Mouse (Mus musculus) liver, embryonic 11.5 days (tissue): ENCODE data around the gene Ppt1. TPM values are rescaled to one million over a fixed set of nuclear protein-coding genes. Genes with fewer than 3 reads are reported as not detected.
A peak's percentile ranks its signal among the peaks of the same experiment; 100 is the strongest.

Experiments
- ATAC-seq: fragments of 200-750 bp; cut with Nextera tagmentation; replicated peaks from 2 replicates; pipeline ENCODE4 v1.8.0; 2017; ENCODE audit warnings: moderate number of reproducible peaks, mild to moderate bottlenecking, moderate TSS enrichment, moderate library complexity; ENCODE audit not compliant: low FRiP score
- DNase-seq: peaks from one replicate; pipeline ENCODE4 v3.0.0-alpha.2; 2017; ENCODE audit warnings: low spot score
- H3K27ac ChIP-seq: fragments of 300-500 bp; sonication (generic); 2 replicates; pipeline ENCODE4 v1.5.1; 2014; ENCODE audit warnings: mild to moderate bottlenecking, low read depth, low read length, control low read depth
- H3K27me3 ChIP-seq: fragments of 300-500 bp; sonication (generic); replicated peaks from 2 replicates; pipeline ENCODE4 v1.6.1; 2014; ENCODE audit warnings: low read length, mixed read lengths; ENCODE audit not compliant: control insufficient read depth, insufficient read depth
- H3K36me3 ChIP-seq: fragments of 300-500 bp; sonication (generic); 2 replicates; pipeline ENCODE4 v1.6.1; 2014; ENCODE audit warnings: mild to moderate bottlenecking, low read length, moderate library complexity, mixed read lengths; ENCODE audit not compliant: control insufficient read depth, insufficient read depth
- H3K4me1 ChIP-seq: fragments of 300-500 bp; sonication (generic); replicated peaks from 2 replicates; pipeline ENCODE4 v1.6.1; 2014; ENCODE audit warnings: low read length, mixed read lengths; ENCODE audit not compliant: control insufficient read depth, insufficient read depth
- H3K4me2 ChIP-seq: fragments of 300-500 bp; sonication (generic); 2 replicates; pipeline ENCODE4 v1.6.1; 2014; ENCODE audit warnings: mild to moderate bottlenecking, control low read depth, moderate library complexity
- H3K4me3 ChIP-seq: fragments of 300-500 bp; sonication (generic); 2 replicates; pipeline ENCODE4 v1.5.1; 2014; ENCODE audit warnings: low read depth, low read length, control low read depth
- H3K9ac ChIP-seq: fragments of 300-500 bp; sonication (generic); 2 replicates; pipeline ENCODE4 v1.6.1; 2014; ENCODE audit warnings: low read depth, low read length, control low read depth
- H3K9me3 ChIP-seq: fragments of 300-500 bp; sonication (generic); 2 replicates; pipeline ENCODE4 v1.6.1; 2016; ENCODE audit warnings: low read length, inconsistent platforms, mixed read lengths; ENCODE audit not compliant: control insufficient read depth
- WGBS: fragments of 180-500 bp; shearing (Covaris S2); extraction: QIAGEN DNeasy Blood & Tissue Kit; methylation state at CpG from one replicate; pipeline ENCODE4 v1.1.7; 2014; 5-methylcytosine and 5-hydroxymethylcytosine counted together
- polyA plus RNA-seq: library from polyadenylated mRNA; unstranded; fragments of >200 nt; fragmentation: Nextera tagmentation; extraction: Ambion mirVana; gene quantifications from 2 replicates; pipeline ENCODE4 v1.2.1, GENCODE M21; 2014

Ppt1 gene
- polyA plus RNA-seq, 1 experiment from 2014 or later = 44.5 TPM

GRCm38 (mm10) chr4:122873003-122873402, 37.0 kb downstream of the Ppt1 start:
- Histone ChIP-seq H3K4me3 (peak overlapping the region; percentile 3; the same call in 1 of the 2 replicates), H3K4me1 (peaks cover 29% of the 10 kb centered on the region), H3K9me3 (no peaks in the 10 kb centered on the region), H3K36me3 (peaks cover 22% of the 10 kb centered on the region), H3K27me3 (no peaks in the 10 kb centered on the region), H3K27ac (no peak overlapping the region; the same call in 1 of the 2 replicates), H3K4me2 (peak overlapping the region; percentile 60), H3K9ac (no peak overlapping the region)
- WGBS = 32% methylated on average over 5 of the region's 5 CpGs
- DNase-seq (no peak), ATAC-seq (peak; percentile 80)

GRCm38 (mm10) chr4:122873512-122873911, 37.5 kb downstream of the Ppt1 start:
- H3K4me2 ChIP-seq = peak overlapping the region; percentile 60
- no peak overlapping the region for H3K4me3 ChIP-seq
- H3K9me3 ChIP-seq = no peaks in the 10 kb centered on the region
- H3K27me3 ChIP-seq = no peaks in the 10 kb centered on the region
- H3K9ac ChIP-seq = no peak overlapping the region
- no peak overlapping the region; the same call in 1 of the 2 replicates for H3K27ac ChIP-seq
- ATAC-seq (peak; percentile 49), DNase-seq (no peak)
- H3K4me1 ChIP-seq = peaks cover 29% of the 10 kb centered on the region
- H3K36me3 ChIP-seq = peaks cover 19% of the 10 kb centered on the region
- 45% methylated on average over 4 of the region's 4 CpGs for WGBS

GRCm38 (mm10) chr4:122878333-122879070, 42.5 kb downstream of the Ppt1 start:
- no peak overlapping the region for H3K9ac ChIP-seq

GRCm38 (mm10) chr4:122882544-122882943, 46.5 kb downstream of the Ppt1 start:
- Histone ChIP-seq H3K9me3 (no peaks in the 10 kb centered on the region), H3K4me3 (no peak overlapping the region), H3K4me2 (peak overlapping the region; percentile 6; the same call in 1 of the 2 replicates), H3K27ac (no peak overlapping the region), H3K9ac (no peak overlapping the region), H3K27me3 (no peaks in the 10 kb centered on the region), H3K36me3 (no peaks in the 10 kb centered on the region), H3K4me1 (peaks cover 14% of the 10 kb centered on the region)
- ATAC-seq (no peak), DNase-seq (no peak)
- WGBS = 75% methylated on average over 3 of the region's 3 CpGs

More at GRCm38 (mm10) chr4:122878333-122879070, 42.5 kb downstream of the Ppt1 start:
- ATAC-seq (no peak), DNase-seq (no peak)
- no peaks in the 10 kb centered on the region for H3K9me3 ChIP-seq
- H3K4me3 ChIP-seq = no peak overlapping the region
- no peaks in the 10 kb centered on the region for H3K36me3 ChIP-seq
- peaks cover 10% of the 10 kb centered on the region for H3K4me1 ChIP-seq
- WGBS = 92% methylated on average over 2 of the region's 2 CpGs
- H3K27ac ChIP-seq = no peak overlapping the region
- H3K4me2 ChIP-seq = no peak overlapping the region
- H3K27me3 ChIP-seq = no peaks in the 10 kb centered on the region

- H3K4me3 ChIP-seq = 0 out of 2 replicates have a peak overlapping the region, but pooled peaks have one; percentile 89
- no peak overlapping the region for H3K9ac ChIP-seq
- H3K27ac ChIP-seq = no peak overlapping the region
Measured at GRCm38 (mm10) chr4:122883294-122883693, 47.3 kb downstream of the Ppt1 start.

DNA sequence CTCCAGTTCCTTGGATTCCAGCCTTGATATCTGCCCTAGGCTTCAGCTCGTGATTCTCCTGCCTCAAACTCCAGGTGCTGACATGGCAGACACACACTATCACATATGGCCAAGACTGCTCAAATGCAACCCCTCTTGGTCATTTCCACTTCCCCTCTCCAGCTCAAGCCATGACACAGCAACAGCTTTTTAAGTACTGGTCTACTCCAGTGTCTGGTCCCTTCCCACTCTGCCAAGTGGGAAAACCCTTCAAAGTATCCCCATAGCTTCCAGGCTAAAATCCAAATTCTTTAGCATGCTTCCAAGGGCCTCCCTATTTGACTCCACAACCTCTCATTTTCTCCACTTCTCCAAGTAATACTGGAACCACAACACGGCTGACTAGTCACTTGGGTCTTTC, 48.0 kb downstream of the Ppt1 start:
- H3K9ac ChIP-seq = peak overlapping the region; percentile 89
- no peaks in the 10 kb centered on the region for H3K9me3 ChIP-seq
- H3K4me1 ChIP-seq = peaks cover 14% of the 10 kb centered on the region
- ATAC-seq = no peak
- H3K4me2 ChIP-seq = peak overlapping the region; percentile 80
- 0 out of 2 replicates have a peak overlapping the region, but pooled peaks have one; percentile 0 for H3K27ac ChIP-seq
- no peaks in the 10 kb centered on the region for H3K27me3 ChIP-seq
- WGBS = 41% methylated on average over 2 of the region's 2 CpGs
- DNase-seq = no peak
- H3K36me3 ChIP-seq = no peaks in the 10 kb centered on the region
- peak overlapping the region; percentile 89 for H3K4me3 ChIP-seq

More at GRCm38 (mm10) chr4:122883294-122883693, 47.3 kb downstream of the Ppt1 start:
- DNase-seq (no peak), ATAC-seq (no peak)
- Histone ChIP-seq H3K4me1 (peaks cover 14% of the 10 kb centered on the region), H3K36me3 (no peaks in the 10 kb centered on the region), H3K9me3 (no peaks in the 10 kb centered on the region), H3K27me3 (no peaks in the 10 kb centered on the region), H3K4me2 (peak overlapping the region; percentile 80)
- WGBS = 85% methylated on average over 3 of the region's 3 CpGs

DNA sequence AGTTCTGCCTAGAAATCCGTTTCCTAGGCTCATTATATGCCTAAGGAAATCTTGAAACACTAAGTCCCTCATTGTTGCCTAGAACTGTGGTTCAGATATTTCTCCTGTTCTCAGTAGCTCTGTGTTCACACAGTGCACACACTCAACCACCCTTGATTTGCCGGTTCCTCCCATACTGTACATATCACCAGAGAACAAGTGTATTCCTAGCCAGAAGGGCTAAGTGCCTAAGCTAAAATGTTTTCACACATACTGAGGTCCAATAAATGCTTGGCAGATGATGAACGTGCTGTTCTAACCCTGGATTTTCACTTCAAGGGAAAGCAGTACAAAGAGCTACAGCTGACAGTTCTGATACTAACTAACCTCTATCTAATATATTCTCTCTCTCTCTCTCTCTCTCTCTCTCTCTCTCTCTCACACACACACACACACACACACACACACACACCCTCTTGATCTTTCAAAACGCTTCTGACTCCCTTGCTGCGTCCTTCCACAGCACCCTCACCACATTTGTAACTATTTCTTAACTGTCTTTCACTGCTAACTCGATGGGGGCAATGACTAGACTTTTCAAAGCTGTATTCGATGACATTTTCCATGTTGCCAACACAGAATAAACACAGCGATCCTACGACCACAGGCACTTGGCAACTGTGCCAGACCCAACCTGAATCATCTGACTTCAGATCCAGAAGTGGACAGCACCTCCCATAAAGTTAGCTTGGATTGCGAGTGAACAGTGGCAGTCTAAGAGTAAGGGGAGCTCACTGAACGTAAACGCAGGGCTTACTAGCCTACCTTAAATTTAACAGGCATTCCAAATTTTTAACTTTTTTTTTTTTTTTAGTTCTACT, 48.7 kb downstream of the Ppt1 start:
- H3K27me3 ChIP-seq = no peaks in the 10 kb centered on the region
- no peaks in the 10 kb centered on the region for H3K9me3 ChIP-seq
- WGBS = 28% methylated on average over 12 of the region's 12 CpGs
- peak overlapping the region; percentile 89 for H3K9ac ChIP-seq
- H3K4me1 ChIP-seq = peaks cover 14% of the 10 kb centered on the region
- ATAC-seq = no peak
- peak overlapping the region; percentile 89 for H3K4me3 ChIP-seq
- H3K4me2 ChIP-seq = peak overlapping the region; percentile 80
- H3K36me3 ChIP-seq = no peaks in the 10 kb centered on the region
- H3K27ac ChIP-seq = peak overlapping the region; percentile 99; the same call in 1 of the 2 replicates
- no peak for DNase-seq

DNA sequence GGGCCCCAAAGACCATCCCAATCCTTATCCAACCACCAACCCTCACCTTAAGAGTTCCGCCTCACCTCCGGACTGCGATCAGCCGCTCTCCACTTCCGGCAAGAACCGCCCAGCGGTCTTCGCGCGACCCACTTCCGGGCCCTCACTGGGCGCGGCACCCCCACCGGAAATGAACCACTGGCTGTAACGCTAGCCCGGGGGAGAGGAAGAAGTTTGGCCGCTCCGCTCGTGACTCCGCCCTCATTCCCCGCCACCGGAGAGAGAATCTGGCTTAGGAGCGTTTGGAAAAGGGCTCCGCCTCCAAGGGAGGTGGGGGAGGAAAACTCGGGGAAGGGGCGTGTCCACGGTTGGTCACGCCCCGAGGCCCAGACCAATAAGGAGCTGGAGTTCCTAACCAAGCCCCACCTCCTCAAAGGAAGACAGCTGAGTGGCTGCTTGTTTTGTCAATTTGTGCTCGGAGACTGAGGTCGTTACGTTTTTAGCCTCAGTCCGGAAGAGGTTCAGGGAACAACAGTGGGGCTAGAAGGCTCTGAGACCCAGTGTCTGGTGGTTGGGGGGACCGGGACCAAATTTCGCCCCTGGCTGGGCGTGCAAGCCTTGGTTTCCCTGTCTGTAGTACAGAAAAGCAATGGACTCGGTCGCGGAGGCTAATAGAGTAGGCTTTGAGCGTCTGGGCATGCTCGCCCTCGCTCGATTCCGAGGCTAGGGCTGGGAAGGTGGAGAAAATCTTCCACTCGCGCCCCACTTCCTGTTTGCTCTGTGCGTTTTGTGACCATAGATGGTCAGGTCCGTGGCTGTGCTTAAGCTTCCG, 49.9 kb downstream of the Ppt1 start, which contains the start of gene Cap1:
Gene Cap1 (minus strand): TSS at position 289 of the 811 bp plus-strand sequence.
- no peaks in the 10 kb centered on the region for H3K27me3 ChIP-seq
- WGBS = under 1% methylated on average over 49 of the region's 49 CpGs
- no peaks in the 10 kb centered on the region for H3K36me3 ChIP-seq
- peak within 1 kb of the TSS; percentile 89 for H3K9ac ChIP-seq
- peaks cover 21% of the 10 kb centered on the region for H3K4me1 ChIP-seq
- H3K4me3 ChIP-seq = peak within 1 kb of the TSS; percentile 89
- ATAC-seq = peak; percentile 94
- peak within 1 kb of the TSS; percentile 92 for H3K4me2 ChIP-seq
- DNase-seq = peak; percentile 98
- peak within 1 kb of the TSS; percentile 99 for H3K27ac ChIP-seq
- H3K9me3 ChIP-seq = no peaks in the 10 kb centered on the region
